ENCODE assay signal across 26 mouse cellular contexts in the genomic region with DNA sequence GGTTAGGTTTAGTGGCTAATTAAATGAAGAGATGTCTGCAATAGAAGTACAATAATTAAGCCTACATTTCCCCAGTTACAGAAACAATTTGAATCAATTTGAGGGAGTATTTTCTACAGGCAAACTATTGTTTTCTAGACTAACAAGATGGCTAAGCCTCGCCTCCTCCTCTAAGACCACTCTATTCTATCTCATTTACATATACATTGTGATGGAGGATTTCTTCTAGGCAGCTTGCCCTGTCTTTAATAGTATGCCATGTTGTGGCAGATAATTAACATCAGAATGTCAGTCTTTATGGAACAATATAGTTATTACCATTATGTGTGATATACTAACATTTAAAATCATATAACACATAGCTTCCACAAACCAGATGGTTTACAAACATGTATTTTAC.
A peak's percentile ranks its signal among the peaks of the same experiment; 100 is the strongest.
DNase-seq lines count a peak whose midpoint lies in the region; ATAC-seq lines count a peak whose summit lies in the region.
"Had no signal": no experiment of that assay in that cellular context is flagged by ENCODE, and none has a peak within 500 bp of the region (broad histone marks: within the 10 kb centered on the region; RNA-seq: fewer than 3 reads in every experiment).

No protein-coding gene starts in this region.

- no peak for ATAC-seq in midbrain, embryonic 11.5 days (ENCODE audit: low FRiP score)
- ATAC-seq in forebrain, embryonic 13.5 days, result peak; percentile 76; the same call in 1 of the 2 replicates
- ATAC-seq in forebrain, embryonic 16.5 days, result peak; percentile 68; the same call in 1 of the 2 replicates
- no peak for ATAC-seq in erythroid progenitor cell, adult 5-6 weeks (replicated peaks; ENCODE audit: low FRiP score, poor library complexity, severe bottlenecking)
- ATAC-seq: CD4-positive, CD25-positive, alpha-beta regulatory T cell, adult 4 months; intestine, postnatal 0 days had no signal

- no peak overlapping the region for H3K4me3 ChIP-seq in midbrain, embryonic 11.5 days (ENCODE audit: low read depth, low read length)
- no peak overlapping the region for H3K4me3 ChIP-seq in midbrain, embryonic 10.5 days
- H3K4me3 ChIP-seq in forebrain, embryonic 13.5 days, result no peak overlapping the region
- no peak overlapping the region for H3K4me3 ChIP-seq in forebrain, embryonic 16.5 days (replicated peaks; ENCODE audit: low read length)
- H3K4me3 ChIP-seq: embryonic facial prominence, embryonic 10.5 days; embryonic facial prominence, embryonic 13.5 days; erythroblast, embryonic 14.5 days; heart, embryonic 12.5 days; heart, embryonic 15.5 days; hindbrain, embryonic 10.5 days had no signal

- no peaks in the 10 kb centered on the region for H3K36me3 ChIP-seq in midbrain, embryonic 11.5 days (ENCODE audit: control insufficient read depth, insufficient read depth, low read length)
- no peaks in the 10 kb centered on the region for H3K36me3 ChIP-seq in midbrain, embryonic 10.5 days
- H3K36me3 ChIP-seq in forebrain, embryonic 13.5 days (ENCODE audit: poor library complexity, severe bottlenecking), result no peaks in the 10 kb centered on the region
- no peaks in the 10 kb centered on the region for H3K36me3 ChIP-seq in forebrain, embryonic 16.5 days (ENCODE audit: control insufficient read depth, insufficient read depth)
- H3K36me3 ChIP-seq: embryonic facial prominence, embryonic 10.5 days; embryonic facial prominence, embryonic 13.5 days; heart, embryonic 12.5 days; heart, embryonic 15.5 days; hindbrain, embryonic 10.5 days had no signal

- no peaks in the 10 kb centered on the region for H3K4me1 ChIP-seq in midbrain, embryonic 11.5 days (ENCODE audit: control insufficient read depth, insufficient read depth, low read length)
- peaks cover 6% of the 10 kb centered on the region; the same call in 1 of the 2 replicates for H3K4me1 ChIP-seq in midbrain, embryonic 10.5 days
- peaks cover 31% of the 10 kb centered on the region for H3K4me1 ChIP-seq in forebrain, embryonic 13.5 days
- H3K4me1 ChIP-seq in forebrain, embryonic 16.5 days (replicated peaks; ENCODE audit: control insufficient read depth, insufficient read depth, low read length), result peaks cover 20% of the 10 kb centered on the region
- H3K4me1 ChIP-seq: embryonic facial prominence, embryonic 10.5 days; heart, embryonic 12.5 days; heart, embryonic 15.5 days had no signal

- no peak overlapping the region for H3K27ac ChIP-seq in midbrain, embryonic 11.5 days (ENCODE audit: low read depth, low read length)
- H3K27ac ChIP-seq in midbrain, embryonic 10.5 days (replicated peaks), result no peak overlapping the region
- H3K27ac ChIP-seq in forebrain, embryonic 13.5 days, result no peak overlapping the region
- no peak overlapping the region for H3K27ac ChIP-seq in forebrain, embryonic 16.5 days (ENCODE audit: low read length)
- H3K27ac ChIP-seq: embryonic facial prominence, embryonic 10.5 days; embryonic facial prominence, embryonic 13.5 days; heart, embryonic 15.5 days; hindbrain, embryonic 10.5 days; hindbrain, embryonic 14.5 days had no signal

- H3K27me3 ChIP-seq in midbrain, embryonic 11.5 days (ENCODE audit: control insufficient read depth, insufficient read depth, low read length), result no peaks in the 10 kb centered on the region
- H3K27me3 ChIP-seq in midbrain, embryonic 10.5 days (ENCODE audit: low read depth, poor library complexity, severe bottlenecking), result no peaks in the 10 kb centered on the region
- H3K27me3 ChIP-seq in forebrain, embryonic 13.5 days, result no peaks in the 10 kb centered on the region
- H3K27me3 ChIP-seq in forebrain, embryonic 16.5 days (replicated peaks; ENCODE audit: control insufficient read depth, insufficient read depth, low read length), result no peaks in the 10 kb centered on the region
- H3K27me3 ChIP-seq: embryonic facial prominence, embryonic 13.5 days; heart, embryonic 12.5 days; heart, embryonic 15.5 days had no signal

- H3K9me3 ChIP-seq in midbrain, embryonic 11.5 days (ENCODE audit: control insufficient read depth, low read length), result no peaks in the 10 kb centered on the region
- H3K9me3 ChIP-seq in midbrain, embryonic 10.5 days (replicated peaks), result no peaks in the 10 kb centered on the region
- no peaks in the 10 kb centered on the region for H3K9me3 ChIP-seq in forebrain, embryonic 13.5 days (replicated peaks)
- H3K9me3 ChIP-seq in forebrain, embryonic 16.5 days (ENCODE audit: control insufficient read depth, low read length), result no peaks in the 10 kb centered on the region
- H3K9me3 ChIP-seq: embryonic facial prominence, embryonic 10.5 days; embryonic facial prominence, embryonic 13.5 days; heart, embryonic 12.5 days; heart, embryonic 15.5 days; hindbrain, embryonic 10.5 days had no signal

- no peak overlapping the region for H3K4me2 ChIP-seq in midbrain, embryonic 11.5 days
- H3K4me2 ChIP-seq in forebrain, embryonic 13.5 days, result no peak overlapping the region
- no peak overlapping the region for H3K4me2 ChIP-seq in forebrain, embryonic 16.5 days (ENCODE audit: low read length)
- H3K4me2 ChIP-seq: embryonic facial prominence, embryonic 13.5 days; heart, embryonic 12.5 days; heart, embryonic 15.5 days; hindbrain, embryonic 14.5 days had no signal

- no peak overlapping the region for H3K9ac ChIP-seq in midbrain, embryonic 11.5 days (ENCODE audit: low read length)
- H3K9ac ChIP-seq in forebrain, embryonic 13.5 days, result no peak overlapping the region
- H3K9ac ChIP-seq in forebrain, embryonic 16.5 days (replicated peaks; ENCODE audit: low read depth, low read length), result no peak overlapping the region
- H3K9ac ChIP-seq: embryonic facial prominence, embryonic 13.5 days; heart, embryonic 12.5 days; heart, embryonic 15.5 days; hindbrain, embryonic 14.5 days had no signal

- peak; percentile 72 for DNase-seq in midbrain, embryonic 11.5 days (ENCODE audit: low spot score, missing footprints)
- no peak for DNase-seq in midbrain, embryonic 10.5 days (ENCODE audit: low spot score)
- DNase-seq in cerebellum, adult 11-12 months, result no peak
- DNase-seq: adrenal gland, adult 2 months; adrenal gland, postnatal 14 days; cerebellum, adult 2 months; cerebellum, adult 9-11 months; cerebellum, postnatal 36 days; embryo, embryonic 11 days; gastrocnemius, postnatal 25 days; heart, adult 18-20 months; heart, postnatal 10 days; heart, postnatal 36 days; kidney, adult 2 months had no signal

- 58% methylated on average over 1 of the region's 1 CpGs for WGBS in midbrain, embryonic 11.5 days
- WGBS in midbrain, embryonic 10.5 days, result 77% methylated on average over 1 of the region's 1 CpGs
- WGBS in forebrain, embryonic 13.5 days, result 19% methylated on average over 1 of the region's 1 CpGs
- 25% methylated on average over 1 of the region's 1 CpGs for WGBS in forebrain, embryonic 16.5 days

Comparison
In these comparisons a context has a peak if more than half of its experiments do, and no peak if none do; other contexts are left out.
1. ATAC-seq: peak in forebrain, embryonic 13.5 days (single experiment) and forebrain, embryonic 16.5 days (single experiment); none in midbrain, embryonic 11.5 days (single experiment) and erythroid progenitor cell, adult 5-6 weeks (single experiment).